Mouse (Mus musculus) liver, embryonic 11.5 days (tissue): ENCODE measurements at regions not wholly inside any gene's neighbourhood (a gene's known extent, or its start where the extent isn't known, plus 50 kb on each side); places are given as distances from the start of the nearest gene placed in this dataset.

Source experiments
- ATAC-seq: fragments of 200-750 bp; cut with Nextera tagmentation; replicated peaks from 2 replicates; pipeline ENCODE4 v1.8.0; 2017; ENCODE audit warnings: moderate number of reproducible peaks, mild to moderate bottlenecking, moderate TSS enrichment, moderate library complexity; ENCODE audit not compliant: low FRiP score
- DNase-seq: peaks from one replicate; pipeline ENCODE4 v3.0.0-alpha.2; 2017; ENCODE audit warnings: low spot score
- H3K27ac ChIP-seq: fragments of 300-500 bp; sonication (generic); 2 replicates; pipeline ENCODE4 v1.5.1; 2014; ENCODE audit warnings: mild to moderate bottlenecking, low read depth, low read length, control low read depth
- H3K27me3 ChIP-seq: fragments of 300-500 bp; sonication (generic); replicated peaks from 2 replicates; pipeline ENCODE4 v1.6.1; 2014; ENCODE audit warnings: low read length, mixed read lengths; ENCODE audit not compliant: control insufficient read depth, insufficient read depth
- H3K36me3 ChIP-seq: fragments of 300-500 bp; sonication (generic); 2 replicates; pipeline ENCODE4 v1.6.1; 2014; ENCODE audit warnings: mild to moderate bottlenecking, low read length, moderate library complexity, mixed read lengths; ENCODE audit not compliant: control insufficient read depth, insufficient read depth
- H3K4me1 ChIP-seq: fragments of 300-500 bp; sonication (generic); replicated peaks from 2 replicates; pipeline ENCODE4 v1.6.1; 2014; ENCODE audit warnings: low read length, mixed read lengths; ENCODE audit not compliant: control insufficient read depth, insufficient read depth
- H3K4me2 ChIP-seq: fragments of 300-500 bp; sonication (generic); 2 replicates; pipeline ENCODE4 v1.6.1; 2014; ENCODE audit warnings: mild to moderate bottlenecking, control low read depth, moderate library complexity
- H3K4me3 ChIP-seq: fragments of 300-500 bp; sonication (generic); 2 replicates; pipeline ENCODE4 v1.5.1; 2014; ENCODE audit warnings: low read depth, low read length, control low read depth
- H3K9ac ChIP-seq: fragments of 300-500 bp; sonication (generic); 2 replicates; pipeline ENCODE4 v1.6.1; 2014; ENCODE audit warnings: low read depth, low read length, control low read depth
- H3K9me3 ChIP-seq: fragments of 300-500 bp; sonication (generic); 2 replicates; pipeline ENCODE4 v1.6.1; 2016; ENCODE audit warnings: low read length, inconsistent platforms, mixed read lengths; ENCODE audit not compliant: control insufficient read depth
- WGBS: fragments of 180-500 bp; shearing (Covaris S2); extraction: QIAGEN DNeasy Blood & Tissue Kit; methylation state at CpG from one replicate; pipeline ENCODE4 v1.1.7; 2014; 5-methylcytosine and 5-hydroxymethylcytosine counted together

GRCm38 (mm10) chr3:39115441-39115840, 228.7 kb downstream of the Fat4 start:
- Histone ChIP-seq H3K27ac (no peak overlapping the region), H3K9ac (no peak overlapping the region), H3K4me2 (no peak overlapping the region), H3K27me3 (no peaks in the 10 kb centered on the region), H3K4me1 (no peaks in the 10 kb centered on the region), H3K36me3 (no peaks in the 10 kb centered on the region), H3K9me3 (no peaks in the 10 kb centered on the region), H3K4me3 (no peak overlapping the region)
- no peak for DNase-seq
- 56% methylated on average over 1 of the region's 1 CpGs for WGBS
- no peak for ATAC-seq

- H3K9ac ChIP-seq = no peak overlapping the region
- no peaks in the 10 kb centered on the region for H3K36me3 ChIP-seq
- no peak overlapping the region for H3K27ac ChIP-seq
- H3K27me3 ChIP-seq = no peaks in the 10 kb centered on the region
- H3K4me3 ChIP-seq = no peak overlapping the region
- 62% methylated on average over 1 of the region's 1 CpGs for WGBS
- H3K4me1 ChIP-seq = no peaks in the 10 kb centered on the region
- no peak overlapping the region for H3K4me2 ChIP-seq
- no peak for DNase-seq
- ATAC-seq = no peak
- no peaks in the 10 kb centered on the region for H3K9me3 ChIP-seq
These were observed 235.5 kb downstream of the Fat4 start for GRCm38 (mm10) chr3:39122250-39122649.

GRCm38 (mm10) chr3:39130532-39130931, 243.8 kb downstream of the Fat4 start:
- Histone ChIP-seq H3K4me2 (no peak overlapping the region), H3K9ac (no peak overlapping the region), H3K4me1 (no peaks in the 10 kb centered on the region), H3K9me3 (no peaks in the 10 kb centered on the region), H3K36me3 (no peaks in the 10 kb centered on the region), H3K27ac (no peak overlapping the region), H3K27me3 (no peaks in the 10 kb centered on the region), H3K4me3 (no peak overlapping the region)
- DNase-seq = no peak
- 78% methylated on average over 3 of the region's 3 CpGs for WGBS
- no peak for ATAC-seq

- ATAC-seq (no peak), DNase-seq (no peak)
- Histone ChIP-seq H3K4me3 (no peak overlapping the region), H3K9ac (no peak overlapping the region), H3K27me3 (no peaks in the 10 kb centered on the region), H3K36me3 (no peaks in the 10 kb centered on the region), H3K4me1 (no peaks in the 10 kb centered on the region), H3K27ac (no peak overlapping the region), H3K9me3 (no peaks in the 10 kb centered on the region), H3K4me2 (no peak overlapping the region)
- WGBS = 87% methylated on average over 6 of the region's 6 CpGs
These were observed 278.4 kb downstream of the Fat4 start for GRCm38 (mm10) chr3:39165006-39165667.

- no peak overlapping the region for H3K4me3 ChIP-seq
- no peaks in the 10 kb centered on the region for H3K36me3 ChIP-seq
- H3K27ac ChIP-seq = no peak overlapping the region
- no peak overlapping the region for H3K9ac ChIP-seq
- no peaks in the 10 kb centered on the region for H3K4me1 ChIP-seq
- DNase-seq (no peak), ATAC-seq (no peak)
- H3K27me3 ChIP-seq = no peaks in the 10 kb centered on the region
- WGBS = 47% methylated on average over 3 of the region's 3 CpGs
- no peak overlapping the region for H3K4me2 ChIP-seq
- no peaks in the 10 kb centered on the region for H3K9me3 ChIP-seq
These were observed 295.9 kb downstream of the Fat4 start for GRCm38 (mm10) chr3:39182646-39183045.

- ATAC-seq (no peak), DNase-seq (no peak)
- H3K4me2 ChIP-seq = no peak overlapping the region
- H3K27me3 ChIP-seq = no peaks in the 10 kb centered on the region
- no peaks in the 10 kb centered on the region for H3K9me3 ChIP-seq
- H3K4me3 ChIP-seq = no peak overlapping the region
- 84% methylated on average over 6 of the region's 6 CpGs for WGBS
- H3K36me3 ChIP-seq = no peaks in the 10 kb centered on the region
- no peak overlapping the region for H3K9ac ChIP-seq
- no peaks in the 10 kb centered on the region for H3K4me1 ChIP-seq
- no peak overlapping the region for H3K27ac ChIP-seq
These were observed 308.4 kb downstream of the Fat4 start for GRCm38 (mm10) chr3:39195102-39195501.

GRCm38 (mm10) chr3:39202662-39203061, 315.9 kb downstream of the Fat4 start:
- no peaks in the 10 kb centered on the region for H3K27me3 ChIP-seq
- no peak overlapping the region for H3K27ac ChIP-seq
- H3K4me3 ChIP-seq = no peak overlapping the region
- no peak for ATAC-seq
- no peaks in the 10 kb centered on the region for H3K4me1 ChIP-seq
- H3K9me3 ChIP-seq = no peaks in the 10 kb centered on the region
- 74% methylated on average over 7 of the region's 7 CpGs for WGBS
- H3K9ac ChIP-seq = no peak overlapping the region
- no peaks in the 10 kb centered on the region for H3K36me3 ChIP-seq
- no peak for DNase-seq
- no peak overlapping the region for H3K4me2 ChIP-seq

- Histone ChIP-seq H3K4me1 (no peaks in the 10 kb centered on the region), H3K9ac (no peak overlapping the region), H3K4me3 (no peak overlapping the region), H3K4me2 (no peak overlapping the region), H3K27ac (no peak overlapping the region), H3K27me3 (no peaks in the 10 kb centered on the region), H3K9me3 (no peaks in the 10 kb centered on the region), H3K36me3 (no peaks in the 10 kb centered on the region)
- 88% methylated on average over 1 of the region's 1 CpGs for WGBS
- no peak for DNase-seq
- no peak for ATAC-seq
These were observed 321.9 kb downstream of the Fat4 start for GRCm38 (mm10) chr3:39208651-39209050.

- Histone ChIP-seq H3K4me3 (no peak overlapping the region), H3K4me2 (no peak overlapping the region), H3K9ac (no peak overlapping the region), H3K36me3 (no peaks in the 10 kb centered on the region), H3K27ac (no peak overlapping the region), H3K4me1 (no peaks in the 10 kb centered on the region), H3K9me3 (no peaks in the 10 kb centered on the region), H3K27me3 (no peaks in the 10 kb centered on the region)
- 75% methylated on average over 8 of the region's 8 CpGs for WGBS
- ATAC-seq (no peak), DNase-seq (no peak)
These were observed 322.8 kb downstream of the Fat4 start for GRCm38 (mm10) chr3:39209382-39210165.
